Mouse (Mus musculus): Measurements from ENCODE around the gene Msh6.

DNA sequence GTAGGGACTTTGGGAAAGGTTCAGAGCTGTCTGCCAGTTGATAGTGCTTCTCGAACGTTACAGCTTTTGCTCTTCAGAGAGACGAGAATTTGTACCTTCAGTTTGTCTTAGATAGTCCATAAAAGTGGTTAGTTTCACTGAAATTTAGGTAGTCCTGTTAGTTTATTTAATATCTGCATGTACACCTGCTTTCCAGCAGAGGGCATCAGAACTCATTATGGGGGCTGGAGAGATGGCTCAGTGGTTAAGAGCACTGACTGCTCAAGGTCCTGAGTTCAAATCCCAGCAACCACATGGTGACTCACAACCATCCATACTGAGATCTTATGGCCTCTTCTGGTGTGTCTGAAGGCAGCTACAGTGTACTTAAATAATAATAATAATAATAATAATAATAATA is 7.2 kb downstream of the Msh6 start:
- TF ChIP-seq CTCF (IDR thresholded peaks at IDR 0.05; ENCODE audit: low read depth) (peak; percentile 59), EP300 (optimal IDR thresholded peaks at IDR 0.05) (no peak)
